Mouse (Mus musculus): ENCODE measurements around the gene Iqcf1.

GRCm38 (mm10) chr9:106481075-106481474 lies 18.7 kb upstream of the Iqcf1 start:
- TF ChIP-seq GATA1 (IDR thresholded peaks at IDR 0.05; ENCODE audit: low read length) (no peak), TAL1 (IDR thresholded peaks at IDR 0.05; ENCODE audit: low read length) (no peak)

Data from erythroblast, embryonic 14.5 days (primary cell).